Mouse (Mus musculus) lung, postnatal 0 days (tissue): ENCODE measurements around the gene Gm43738.

ENCODE experiments used
- CTCF ChIP-seq: IDR thresholded peaks from 2 replicates; pipeline ENCODE4 v1.5.1; 2016; ENCODE audit warnings: antibody characterized with exemption, mild to moderate bottlenecking
- EP300 ChIP-seq: IDR thresholded peaks from 2 replicates; pipeline ENCODE4 v1.6.1; 2016; ENCODE audit warnings: antibody characterized with exemption, mild to moderate bottlenecking, control low read depth

DNA sequence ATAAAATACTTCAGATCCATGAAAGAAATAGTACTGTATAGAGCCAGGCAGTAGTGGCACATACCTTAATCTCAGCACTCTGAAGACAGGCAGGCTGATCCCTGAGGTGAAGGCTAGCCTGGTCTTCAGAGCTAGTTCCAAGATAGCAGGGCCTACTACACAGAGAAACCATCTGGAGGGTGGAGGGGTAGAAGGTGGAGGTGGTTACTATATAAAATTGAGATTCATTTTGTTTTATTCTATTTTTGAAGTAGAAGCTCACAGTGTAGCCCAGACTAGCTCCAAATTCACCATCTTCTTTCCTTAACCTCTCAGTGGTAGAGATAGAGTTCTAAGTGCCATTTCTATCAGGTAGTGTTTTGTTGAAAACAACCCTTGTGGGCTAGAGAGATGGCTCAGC is 33.6 kb downstream of the Gm43738 start:
- TF ChIP-seq EP300 = no peak
- no peak for TF ChIP-seq CTCF
